In the genomic region with DNA sequence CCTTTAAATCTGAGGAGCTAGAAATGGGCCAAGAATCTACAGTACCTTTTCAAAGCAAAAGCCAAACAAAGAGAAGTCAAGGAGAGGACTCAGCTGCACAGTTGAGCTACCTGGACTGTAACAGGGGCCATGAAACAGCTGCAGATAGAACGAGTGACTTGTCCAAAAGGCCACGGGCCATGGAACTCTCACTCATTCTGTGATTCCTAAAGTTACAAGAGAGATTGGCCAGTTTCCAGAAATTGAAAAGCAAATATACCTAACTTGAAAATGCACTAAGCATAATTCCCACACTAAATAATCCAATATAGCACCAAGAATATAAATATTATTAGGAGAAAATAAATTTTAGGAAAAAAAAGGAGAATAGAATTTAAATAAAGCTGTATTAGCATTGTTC, we compare ENCODE assay signal across 17 mouse cellular contexts.
"Had no signal": no experiment of that assay in that cellular context is flagged by ENCODE, and none has a peak within 500 bp of the region (broad histone marks: within the 10 kb centered on the region; RNA-seq: fewer than 3 reads in every experiment).

No protein-coding gene starts in this region.

- H3K4me3 ChIP-seq: liver, embryonic 13.5 days; liver, embryonic 15.5 days; megakaryocyte, embryonic 14.5 days; midbrain, embryonic 13.5 days; midbrain, embryonic 15.5 days; neural tube, embryonic 12.5 days; stomach, embryonic 15.5 days had no signal

- H3K4me1 ChIP-seq: liver, embryonic 13.5 days; liver, embryonic 15.5 days; megakaryocyte, embryonic 14.5 days; midbrain, embryonic 13.5 days; midbrain, embryonic 15.5 days; neural tube, embryonic 12.5 days; stomach, embryonic 15.5 days had no signal

- H3K9me3 ChIP-seq: liver, embryonic 13.5 days; liver, embryonic 15.5 days; megakaryocyte, embryonic 14.5 days; midbrain, embryonic 13.5 days; midbrain, embryonic 15.5 days; neural tube, embryonic 12.5 days; stomach, embryonic 15.5 days had no signal

- ATAC-seq: liver, postnatal 0 days; midbrain, embryonic 13.5 days; midbrain, embryonic 15.5 days had no signal

- DNase-seq: liver; liver, embryonic 13.5 days; liver, postnatal 0 days; lung, adult 2 months; right cerebral cortex, postnatal 14 days; thymus, adult 2 months; thymus, postnatal 25 days; thymus, postnatal 4 days had no signal

- H3K4me2 ChIP-seq: liver, embryonic 13.5 days; liver, embryonic 15.5 days; midbrain, embryonic 11.5 days; midbrain, embryonic 13.5 days; midbrain, embryonic 15.5 days; neural tube, embryonic 12.5 days; stomach, embryonic 15.5 days had no signal

- H3K27ac ChIP-seq: liver, embryonic 13.5 days; liver, embryonic 15.5 days; macrophage; midbrain, embryonic 13.5 days; midbrain, embryonic 15.5 days; neural tube, embryonic 12.5 days; stomach, embryonic 15.5 days; stomach, postnatal 0 days had no signal

- H3K36me3 ChIP-seq: liver, embryonic 13.5 days; midbrain, embryonic 13.5 days; midbrain, embryonic 15.5 days; neural tube, embryonic 12.5 days; stomach, embryonic 15.5 days had no signal

- H3K27me3 ChIP-seq: liver, embryonic 13.5 days; liver, embryonic 15.5 days; megakaryocyte, embryonic 14.5 days; midbrain, embryonic 13.5 days; midbrain, embryonic 15.5 days; neural tube, embryonic 12.5 days; stomach, embryonic 15.5 days had no signal

- H3K9ac ChIP-seq: liver, embryonic 13.5 days; liver, embryonic 15.5 days; liver, postnatal 0 days; midbrain, embryonic 13.5 days; midbrain, embryonic 15.5 days; neural tube, embryonic 12.5 days; stomach, embryonic 15.5 days had no signal
